Mouse (Mus musculus) neural tube, embryonic 13.5 days (tissue): Measurements from ENCODE around the gene Trim3. TPM values are rescaled to one million over a fixed set of nuclear protein-coding genes. Genes with fewer than 3 reads are reported as not detected.

ENCODE experiments used
- ATAC-seq: fragments of 200-750 bp; cut with Nextera tagmentation; 2 replicates; pipeline ENCODE4 v1.8.0; 2017; ENCODE audit warnings: low read depth, mild to moderate bottlenecking, moderate TSS enrichment, moderate library complexity
- H3K27ac ChIP-seq: fragments of 300-500 bp; sonication (generic); replicated peaks from 2 replicates; pipeline ENCODE4 v1.5.1; 2015; ENCODE audit warnings: moderate library complexity, mild to moderate bottlenecking, inconsistent platforms
- H3K27me3 ChIP-seq: fragments of 300-500 bp; sonication (generic); 2 replicates; pipeline ENCODE4 v1.6.1; 2015; ENCODE audit warnings: mild to moderate bottlenecking, inconsistent platforms
- H3K36me3 ChIP-seq: fragments of 300-500 bp; sonication (generic); 2 replicates; pipeline ENCODE4 v1.6.1; 2015; ENCODE audit warnings: mild to moderate bottlenecking, inconsistent platforms
- H3K4me1 ChIP-seq: fragments of 300-500 bp; sonication (generic); replicated peaks from 2 replicates; pipeline ENCODE4 v1.6.1; 2015; ENCODE audit warnings: inconsistent platforms
- H3K4me2 ChIP-seq: fragments of 300-500 bp; sonication (generic); 2 replicates; pipeline ENCODE4 v1.6.1; 2015; ENCODE audit warnings: inconsistent platforms, mild to moderate bottlenecking, moderate library complexity
- H3K4me3 ChIP-seq: fragments of 300-500 bp; sonication (generic); 2 replicates; pipeline ENCODE4 v1.5.1; 2015; ENCODE audit warnings: mild to moderate bottlenecking, inconsistent platforms
- H3K9ac ChIP-seq: fragments of 300-500 bp; sonication (generic); 2 replicates; pipeline ENCODE4 v1.6.1; 2015; ENCODE audit warnings: moderate library complexity, mild to moderate bottlenecking, inconsistent platforms
- H3K9me3 ChIP-seq: fragments of 300-500 bp; sonication (generic); 2 replicates; pipeline ENCODE4 v1.6.1; 2016; ENCODE audit warnings: inconsistent platforms
- WGBS: fragments of 180-500 bp; shearing (Covaris S2); methylation state at CpG from one replicate; pipeline ENCODE4 v1.1.7; 2015; 5-methylcytosine and 5-hydroxymethylcytosine counted together
- polyA plus RNA-seq: library from polyadenylated mRNA; unstranded; fragments of >200 nt; fragmentation: Nextera tagmentation; extraction: Ambion mirVana; gene quantifications from 2 replicates; pipeline ENCODE4 v1.2.1, GENCODE M21; 2015

The Trim3 gene
- polyA plus RNA-seq, 1 experiment from 2014 or later: 84.1 TPM

GRCm38 (mm10) chr7:105632551-105632972 lies 809 bp downstream of the Trim3 start:
- H3K9me3 ChIP-seq: no peaks in the 10 kb centered on the region
- peak overlapping the region; percentile 86 for H3K4me2 ChIP-seq
- H3K9ac ChIP-seq: peak overlapping the region; percentile 95
- peaks cover 21% of the 10 kb centered on the region for H3K36me3 ChIP-seq
- peak; percentile 25 for ATAC-seq
- peaks cover 75% of the 10 kb centered on the region for H3K4me1 ChIP-seq
- 23% methylated on average over 4 of the region's 4 CpGs for WGBS
- peak overlapping the region; percentile 93 for H3K27ac ChIP-seq
- peak overlapping the region; percentile 86 for H3K4me3 ChIP-seq
- no peaks in the 10 kb centered on the region for H3K27me3 ChIP-seq

- Histone ChIP-seq H3K4me1 (peaks cover 49% of the 10 kb centered on the region), H3K36me3 (peaks cover 20% of the 10 kb centered on the region), H3K27ac (peak overlapping the region; percentile 73), H3K9me3 (no peaks in the 10 kb centered on the region), H3K27me3 (no peaks in the 10 kb centered on the region), H3K9ac (0 out of 2 replicates have a peak overlapping the region, but pooled peaks have one; percentile 1), H3K4me3 (no peak overlapping the region), H3K4me2 (peak overlapping the region; percentile 11; the same call in 1 of the 2 replicates)
- ATAC-seq: peak; percentile 15; the same call in 1 of the 2 replicates
- WGBS: 29% methylated on average over 3 of the region's 3 CpGs
Measured at GRCm38 (mm10) chr7:105628633-105629032, 4.7 kb downstream of the Trim3 start.

GRCm38 (mm10) chr7:105625397-105625796 lies 8.0 kb downstream of the Trim3 start:
- Histone ChIP-seq H3K36me3 (peaks cover 53% of the 10 kb centered on the region), H3K27me3 (no peaks in the 10 kb centered on the region), H3K27ac (no peak overlapping the region), H3K9me3 (no peaks in the 10 kb centered on the region), H3K4me3 (no peak overlapping the region), H3K9ac (no peak overlapping the region), H3K4me2 (no peak overlapping the region), H3K4me1 (peaks cover 23% of the 10 kb centered on the region)
- ATAC-seq: no peak
- WGBS: 81% methylated on average over 6 of the region's 6 CpGs

- ATAC-seq: no peak
- H3K4me2 ChIP-seq: no peak overlapping the region
- H3K27me3 ChIP-seq: no peaks in the 10 kb centered on the region
- H3K36me3 ChIP-seq: peaks cover 88% of the 10 kb centered on the region
- no peak overlapping the region for H3K9ac ChIP-seq
- H3K9me3 ChIP-seq: no peaks in the 10 kb centered on the region
- H3K4me1 ChIP-seq: no peaks in the 10 kb centered on the region
- no peak overlapping the region for H3K27ac ChIP-seq
- no peak overlapping the region for H3K4me3 ChIP-seq
- 86% methylated on average over 8 of the region's 8 CpGs for WGBS
Measured at GRCm38 (mm10) chr7:105621646-105622292, 11.6 kb downstream of the Trim3 start.

- H3K36me3 ChIP-seq: peaks cover 95% of the 10 kb centered on the region
- H3K4me1 ChIP-seq: no peaks in the 10 kb centered on the region
- no peak overlapping the region for H3K27ac ChIP-seq
- no peaks in the 10 kb centered on the region for H3K9me3 ChIP-seq
- H3K4me2 ChIP-seq: no peak overlapping the region
- ATAC-seq: no peak
- no peak overlapping the region for H3K4me3 ChIP-seq
- H3K9ac ChIP-seq: no peak overlapping the region
- WGBS: 90% methylated on average over 4 of the region's 4 CpGs
- no peaks in the 10 kb centered on the region for H3K27me3 ChIP-seq
Measured at GRCm38 (mm10) chr7:105621053-105621452, 12.3 kb downstream of the Trim3 start.

GRCm38 (mm10) chr7:105619701-105620100 lies 13.7 kb downstream of the Trim3 start:
- 89% methylated on average over 3 of the region's 3 CpGs for WGBS
- H3K27me3 ChIP-seq: no peaks in the 10 kb centered on the region

GRCm38 (mm10) chr7:105617810-105618209 lies 15.6 kb downstream of the Trim3 start:
- no peak for ATAC-seq
- H3K9me3 ChIP-seq: no peaks in the 10 kb centered on the region

More at GRCm38 (mm10) chr7:105619701-105620100, 13.7 kb downstream of the Trim3 start:
- Histone ChIP-seq H3K9me3 (no peaks in the 10 kb centered on the region), H3K4me2 (no peak overlapping the region), H3K9ac (no peak overlapping the region), H3K4me3 (no peak overlapping the region), H3K27ac (no peak overlapping the region), H3K4me1 (no peaks in the 10 kb centered on the region), H3K36me3 (peaks cover 99% of the 10 kb centered on the region)
- ATAC-seq: no peak

GRCm38 (mm10) chr7:105616561-105616960 lies 16.8 kb downstream of the Trim3 start:
- Histone ChIP-seq H3K9ac (no peak overlapping the region), H3K4me2 (no peak overlapping the region), H3K4me3 (no peak overlapping the region), H3K4me1 (no peaks in the 10 kb centered on the region), H3K9me3 (no peaks in the 10 kb centered on the region), H3K36me3 (peaks cover 99% of the 10 kb centered on the region), H3K27me3 (no peaks in the 10 kb centered on the region), H3K27ac (no peak overlapping the region)
- 91% methylated on average over 6 of the region's 6 CpGs for WGBS
- ATAC-seq: no peak

More at GRCm38 (mm10) chr7:105617810-105618209, 15.6 kb downstream of the Trim3 start:
- no peak overlapping the region for H3K4me3 ChIP-seq
- no peak overlapping the region for H3K4me2 ChIP-seq
- H3K9ac ChIP-seq: no peak overlapping the region
- no peaks in the 10 kb centered on the region for H3K4me1 ChIP-seq
- no peak overlapping the region for H3K27ac ChIP-seq
- 96% methylated on average over 22 of the region's 22 CpGs for WGBS
- H3K36me3 ChIP-seq: peaks cover 99% of the 10 kb centered on the region
- no peaks in the 10 kb centered on the region for H3K27me3 ChIP-seq

- no peak overlapping the region for H3K4me3 ChIP-seq
- WGBS: 90% methylated on average over 1 of the region's 1 CpGs
- H3K27me3 ChIP-seq: no peaks in the 10 kb centered on the region
- H3K27ac ChIP-seq: no peak overlapping the region
- peaks cover 99% of the 10 kb centered on the region for H3K36me3 ChIP-seq
- no peaks in the 10 kb centered on the region for H3K4me1 ChIP-seq
- H3K4me2 ChIP-seq: no peak overlapping the region
- H3K9me3 ChIP-seq: no peaks in the 10 kb centered on the region
- H3K9ac ChIP-seq: no peak overlapping the region
- no peak for ATAC-seq
Measured at GRCm38 (mm10) chr7:105615720-105616119, 17.7 kb downstream of the Trim3 start.

GRCm38 (mm10) chr7:105614400-105614799 lies 19.0 kb downstream of the Trim3 start:
- no peaks in the 10 kb centered on the region for H3K9me3 ChIP-seq
- H3K27me3 ChIP-seq: no peaks in the 10 kb centered on the region
- no peak overlapping the region for H3K27ac ChIP-seq
- no peak overlapping the region for H3K9ac ChIP-seq
- no peak overlapping the region for H3K4me3 ChIP-seq
- no peak overlapping the region for H3K4me2 ChIP-seq
- H3K36me3 ChIP-seq: peaks cover 100% of the 10 kb centered on the region
- no peak for ATAC-seq
- 86% methylated on average over 1 of the region's 1 CpGs for WGBS
- no peaks in the 10 kb centered on the region for H3K4me1 ChIP-seq

- H3K4me2 ChIP-seq: no peak overlapping the region
- WGBS: 95% methylated on average over 1 of the region's 1 CpGs
- no peak overlapping the region for H3K4me3 ChIP-seq
Measured at GRCm38 (mm10) chr7:105611767-105612166, 21.6 kb downstream of the Trim3 start.

GRCm38 (mm10) chr7:105608467-105608866 lies 24.9 kb downstream of the Trim3 start:
- no peak overlapping the region for H3K27ac ChIP-seq
- peaks cover 44% of the 10 kb centered on the region for H3K36me3 ChIP-seq
- H3K4me3 ChIP-seq: no peak overlapping the region
- H3K27me3 ChIP-seq: no peaks in the 10 kb centered on the region
- no peaks in the 10 kb centered on the region for H3K4me1 ChIP-seq
- no peak overlapping the region for H3K9ac ChIP-seq
- no peak overlapping the region for H3K4me2 ChIP-seq
- WGBS: 97% methylated on average over 3 of the region's 3 CpGs
- H3K9me3 ChIP-seq: no peaks in the 10 kb centered on the region
- ATAC-seq: no peak

More at GRCm38 (mm10) chr7:105611767-105612166, 21.6 kb downstream of the Trim3 start:
- Histone ChIP-seq H3K9me3 (no peaks in the 10 kb centered on the region), H3K27me3 (no peaks in the 10 kb centered on the region), H3K4me1 (no peaks in the 10 kb centered on the region), H3K36me3 (peaks cover 77% of the 10 kb centered on the region), H3K9ac (no peak overlapping the region), H3K27ac (no peak overlapping the region)
- no peak for ATAC-seq
